Comparison of ENCODE assay signal across 8 mouse cellular contexts in genomic region chr10:13007876-13008736, GRCm38 (mm10). TPM values are rescaled to one million over a fixed set of nuclear protein-coding genes. Genes with fewer than 3 reads are reported as not detected.
DNase-seq lines count a peak whose midpoint lies in the region; ATAC-seq and TF ChIP-seq lines count a peak whose summit lies in the region.

No protein-coding gene starts in this region.

- ATAC-seq in forebrain, embryonic 12.5 days (ENCODE audit: low FRiP score), result peak; percentile 98
- ATAC-seq in heart, postnatal 0 days (ENCODE audit: insufficient read depth, low read depth), result peak; percentile 100
- peak; percentile 100 for ATAC-seq in liver, embryonic 16.5 days (ENCODE audit: low read depth)
- ATAC-seq in neural tube, embryonic 13.5 days (ENCODE audit: low read depth), result peak; percentile 100

- H3K27ac ChIP-seq in forebrain, embryonic 12.5 days, result peak overlapping the region; percentile 57; the same call in 1 of the 2 replicates
- H3K27ac ChIP-seq in heart, postnatal 0 days (ENCODE audit: low read depth), result peak overlapping the region; percentile 92
- peak overlapping the region; percentile 51 for H3K27ac ChIP-seq in liver, embryonic 16.5 days (ENCODE audit: low read length)
- peak overlapping the region; percentile 76 for H3K27ac ChIP-seq in neural tube, embryonic 13.5 days (replicated peaks)
- H3K27ac ChIP-seq in testis, adult 2 months (ENCODE audit: control insufficient read depth, insufficient read depth, low read depth, low read length), result peak overlapping the region; percentile 73

- TF ChIP-seq EP300 in heart, postnatal 0 days (IDR thresholded peaks at IDR 0.05; ENCODE audit: low read depth), result no peak

- peak overlapping the region; percentile 98 for H3K4me3 ChIP-seq in E14TG2a.4 (replicated peaks; ENCODE audit: low read length)
- peak overlapping the region; percentile 90 for H3K4me3 ChIP-seq in forebrain, embryonic 12.5 days (replicated peaks)
- peak overlapping the region; percentile 75 for H3K4me3 ChIP-seq in heart, postnatal 0 days (ENCODE audit: low read depth, low read length)
- H3K4me3 ChIP-seq in liver, embryonic 16.5 days (ENCODE audit: low read depth, low read length), result peak overlapping the region; percentile 81
- H3K4me3 ChIP-seq in neural tube, embryonic 13.5 days, result peak overlapping the region; percentile 76
- peak overlapping the region; percentile 97 for H3K4me3 ChIP-seq in testis, adult 2 months (ENCODE audit: control insufficient read depth, low read depth, low read length)

- peak overlapping the region; percentile 80 for H3K9ac ChIP-seq in forebrain, embryonic 12.5 days
- peak overlapping the region; percentile 82 for H3K9ac ChIP-seq in heart, postnatal 0 days (replicated peaks; ENCODE audit: low read depth, low read length)
- peak overlapping the region; percentile 79 for H3K9ac ChIP-seq in liver, embryonic 16.5 days (ENCODE audit: low read depth, low read length)
- peak overlapping the region; percentile 87 for H3K9ac ChIP-seq in neural tube, embryonic 13.5 days

- H3K4me2 ChIP-seq in forebrain, embryonic 12.5 days, result peak overlapping the region; percentile 77
- peak overlapping the region; percentile 97 for H3K4me2 ChIP-seq in heart, postnatal 0 days (ENCODE audit: low read depth, low read length)
- H3K4me2 ChIP-seq in liver, embryonic 16.5 days (ENCODE audit: low read depth, low read length), result peak overlapping the region; percentile 89
- peak overlapping the region; percentile 95 for H3K4me2 ChIP-seq in neural tube, embryonic 13.5 days

- H3K36me3 ChIP-seq in E14TG2a.4 (ENCODE audit: insufficient read depth, low read length), result peaks cover 14% of the 10 kb centered on the region
- peaks cover 3% of the 10 kb centered on the region for H3K36me3 ChIP-seq in forebrain, embryonic 12.5 days (replicated peaks)
- H3K36me3 ChIP-seq in heart, postnatal 0 days (replicated peaks; ENCODE audit: control insufficient read depth, insufficient read depth, low read length), result no peaks in the 10 kb centered on the region
- H3K36me3 ChIP-seq in liver, embryonic 16.5 days (ENCODE audit: control insufficient read depth, insufficient read depth), result no peaks in the 10 kb centered on the region
- no peaks in the 10 kb centered on the region for H3K36me3 ChIP-seq in neural tube, embryonic 13.5 days
- H3K36me3 ChIP-seq in testis, adult 2 months (ENCODE audit: control insufficient read depth, insufficient read depth, low read length), result no peaks in the 10 kb centered on the region

- TF ChIP-seq POLR2A in testis, adult 2 months (IDR thresholded peaks at IDR 0.05; ENCODE audit: control insufficient read depth, low read depth, low read length), result peak; percentile 79

- no peak for TF ChIP-seq CTCF in E14TG2a.4 (conservative IDR thresholded peaks at IDR 0.05; ENCODE audit: low read length)
- TF ChIP-seq CTCF in heart, postnatal 0 days (IDR thresholded peaks at IDR 0.05; ENCODE audit: low read depth), result no peak
- TF ChIP-seq CTCF in testis, adult 2 months (IDR thresholded peaks at IDR 0.05; ENCODE audit: control insufficient read depth, insufficient read depth, insufficient replicate concordance, low read depth, low read length), result no peak

- no peaks in the 10 kb centered on the region for H3K9me3 ChIP-seq in E14TG2a.4 (ENCODE audit: low read length)
- H3K9me3 ChIP-seq in forebrain, embryonic 12.5 days, result no peaks in the 10 kb centered on the region
- H3K9me3 ChIP-seq in heart, postnatal 0 days (replicated peaks; ENCODE audit: control insufficient read depth, low read length), result no peaks in the 10 kb centered on the region
- no peaks in the 10 kb centered on the region for H3K9me3 ChIP-seq in liver, embryonic 16.5 days (replicated peaks; ENCODE audit: control insufficient read depth, low read length)
- H3K9me3 ChIP-seq in neural tube, embryonic 13.5 days, result no peaks in the 10 kb centered on the region

- peaks cover 19% of the 10 kb centered on the region for H3K4me1 ChIP-seq in E14TG2a.4 (replicated peaks; ENCODE audit: low read depth, low read length)
- H3K4me1 ChIP-seq in forebrain, embryonic 12.5 days, result peaks cover 17% of the 10 kb centered on the region
- H3K4me1 ChIP-seq in heart, postnatal 0 days (ENCODE audit: control insufficient read depth, insufficient read depth), result peaks cover 10% of the 10 kb centered on the region
- peaks cover 15% of the 10 kb centered on the region for H3K4me1 ChIP-seq in liver, embryonic 16.5 days (ENCODE audit: control insufficient read depth, low read depth, low read length)
- peaks cover 21% of the 10 kb centered on the region for H3K4me1 ChIP-seq in neural tube, embryonic 13.5 days (replicated peaks)
- H3K4me1 ChIP-seq in testis, adult 2 months (ENCODE audit: control insufficient read depth, insufficient read depth, low read length), result peaks cover 2% of the 10 kb centered on the region

- WGBS in forebrain, embryonic 12.5 days, result 4% methylated on average over 52 of the region's 52 CpGs
- WGBS in heart, postnatal 0 days, result 2% methylated on average over 52 of the region's 52 CpGs
- WGBS in liver, embryonic 16.5 days (ENCODE audit: insufficient replicate concordance), result 3% methylated on average over 52 of the region's 52 CpGs
- 3% methylated on average over 52 of the region's 52 CpGs for WGBS in neural tube, embryonic 13.5 days

- H3K27me3 ChIP-seq in E14TG2a.4 (ENCODE audit: insufficient read depth, low read length), result no peaks in the 10 kb centered on the region
- H3K27me3 ChIP-seq in forebrain, embryonic 12.5 days, result no peaks in the 10 kb centered on the region
- no peaks in the 10 kb centered on the region for H3K27me3 ChIP-seq in heart, postnatal 0 days (ENCODE audit: control insufficient read depth, insufficient read depth, low read length)
- no peaks in the 10 kb centered on the region for H3K27me3 ChIP-seq in liver, embryonic 16.5 days (ENCODE audit: control insufficient read depth, insufficient read depth, low read depth, low read length)
- no peaks in the 10 kb centered on the region for H3K27me3 ChIP-seq in neural tube, embryonic 13.5 days
- H3K27me3 ChIP-seq in testis, adult 2 months (ENCODE audit: control insufficient read depth, insufficient read depth, low read length), result no peaks in the 10 kb centered on the region

- DNase-seq in c-Kit-positive CD71-positive TER-119-positive erythroid progenitor cells, embryonic 14.5 days (ENCODE audit: low spot score), result peak; percentile 96
- DNase-seq in heart, postnatal 0 days (ENCODE audit: low spot score), result peak; percentile 99
- peak; percentile 94 to 96 for DNase-seq in kidney, postnatal 4 days

RNA-seq across cellular contexts. Expression of gene Sf3b5, which starts 3.0 kb away (rescaled TPM):
- polyA plus RNA-seq in forebrain, embryonic 12.5 days (2016; fragmentation: Nextera tagmentation; extraction: Ambion mirVana), result 32.5 and 35.5 TPM in 2 replicates
- total RNA-seq in heart, postnatal 0 days (2014; rRNA removed; ENCODE audit: low replicate concordance), result 21.9 and 30.1 TPM in 2 replicates
- 23.2 and 24.5 TPM in 2 replicates for polyA plus RNA-seq in heart, postnatal 0 days (2015; fragmentation: Nextera tagmentation; extraction: Ambion mirVana)
- polyA plus RNA-seq in liver, embryonic 16.5 days (2015; fragmentation: Nextera tagmentation; extraction: Ambion mirVana), result 14.5 and 15.7 TPM in 2 replicates
- 26.3 and 27.3 TPM in 2 replicates for polyA plus RNA-seq in neural tube, embryonic 13.5 days (2015; fragmentation: Nextera tagmentation; extraction: Ambion mirVana)
- polyA plus RNA-seq in testis, adult 2 months (2012; rRNA removed), result 10.5 and 14.1 TPM in 2 replicates

RNA-seq across cellular contexts. Expression of gene Stx11, which starts 44.0 kb away (rescaled TPM):
- polyA plus RNA-seq in forebrain, embryonic 12.5 days (2016; fragmentation: Nextera tagmentation; extraction: Ambion mirVana), result 1.5 and 2.0 TPM in 2 replicates
- total RNA-seq in heart, postnatal 0 days (2014; rRNA removed; ENCODE audit: low replicate concordance), result 4.7 and 5.2 TPM in 2 replicates
- 3.1 and 3.5 TPM in 2 replicates for polyA plus RNA-seq in heart, postnatal 0 days (2015; fragmentation: Nextera tagmentation; extraction: Ambion mirVana)
- polyA plus RNA-seq in liver, embryonic 16.5 days (2015; fragmentation: Nextera tagmentation; extraction: Ambion mirVana), result 9.3 and 10.8 TPM in 2 replicates
- 4.1 and 4.4 TPM in 2 replicates for polyA plus RNA-seq in neural tube, embryonic 13.5 days (2015; fragmentation: Nextera tagmentation; extraction: Ambion mirVana)
- 0.20 and 0.23 TPM in 2 replicates for polyA plus RNA-seq in testis, adult 2 months (2012; rRNA removed)

RNA-seq across cellular contexts. Expression of gene Plagl1, which starts 52.2 kb away (rescaled TPM):
- polyA plus RNA-seq in forebrain, embryonic 12.5 days (2016; fragmentation: Nextera tagmentation; extraction: Ambion mirVana), result 93.2 and 102 TPM in 2 replicates
- 560 and 720 TPM in 2 replicates for total RNA-seq in heart, postnatal 0 days (2014; rRNA removed; ENCODE audit: low replicate concordance)
- polyA plus RNA-seq in heart, postnatal 0 days (2015; fragmentation: Nextera tagmentation; extraction: Ambion mirVana), result 63.9 and 66.0 TPM in 2 replicates
- 20.5 and 24.6 TPM in 2 replicates for polyA plus RNA-seq in liver, embryonic 16.5 days (2015; fragmentation: Nextera tagmentation; extraction: Ambion mirVana)
- polyA plus RNA-seq in neural tube, embryonic 13.5 days (2015; fragmentation: Nextera tagmentation; extraction: Ambion mirVana), result 35.6 and 52.3 TPM in 2 replicates
- 4.2 and 4.5 TPM in 2 replicates for polyA plus RNA-seq in testis, adult 2 months (2012; rRNA removed)

Comparison
In these comparisons a context has a peak if more than half of its experiments do, and no peak if none do; other contexts are left out.
1. Peak in every context shown above with its lines: DNase-seq, ATAC-seq, H3K4me3 ChIP-seq and H3K27ac ChIP-seq.